8 mouse cellular contexts compared by ENCODE assay signal in genomic region chr13:64180888-64181287, GRCm38 (mm10). TPM values are rescaled to one million over a fixed set of nuclear protein-coding genes. Genes with fewer than 3 reads are reported as not detected.
DNase-seq lines count a peak whose midpoint lies in the region; ATAC-seq and TF ChIP-seq lines count a peak whose summit lies in the region.

No protein-coding gene starts in this region.

- no peak overlapping the region for H3K9ac ChIP-seq in heart, adult 2 months (ENCODE audit: low read depth, low read length)
- no peak overlapping the region for H3K9ac ChIP-seq in kidney, postnatal 0 days (ENCODE audit: low read depth, low read length)

- no peak for TF ChIP-seq EP300 in heart, adult 2 months (IDR thresholded peaks at IDR 0.05; ENCODE audit: insufficient read depth, low read depth, low read length)

- no peak overlapping the region for H3K27ac ChIP-seq in heart, adult 2 months
- H3K27ac ChIP-seq in embryonic facial prominence, embryonic 10.5 days (replicated peaks) = no peak overlapping the region
- H3K27ac ChIP-seq in kidney, postnatal 0 days = no peak overlapping the region

- no peaks in the 10 kb centered on the region for H3K79me2 ChIP-seq in heart, adult 2 months (replicated peaks; ENCODE audit: control insufficient read depth, insufficient read depth, low read length)

- no peaks in the 10 kb centered on the region for H3K9me3 ChIP-seq in embryonic facial prominence, embryonic 10.5 days
- H3K9me3 ChIP-seq in kidney, postnatal 0 days (replicated peaks; ENCODE audit: low read length) = no peaks in the 10 kb centered on the region

- H3K36me3 ChIP-seq in heart, adult 2 months (ENCODE audit: control insufficient read depth, insufficient read depth, low read length) = no peaks in the 10 kb centered on the region
- peaks cover 56% of the 10 kb centered on the region for H3K36me3 ChIP-seq in embryonic facial prominence, embryonic 10.5 days (replicated peaks)
- peaks cover 23% of the 10 kb centered on the region; the same call in 1 of the 2 replicates for H3K36me3 ChIP-seq in kidney, postnatal 0 days (ENCODE audit: insufficient read depth, low read length)

- DNase-seq in heart, adult 2 months = no peak
- no peak for DNase-seq in heart, postnatal 25 days (ENCODE audit: low spot score)
- DNase-seq in B cell, adult 2 months = peak; percentile 68 to 73
- DNase-seq in adrenal gland, adult 2 months = peak; percentile 79
- peak; percentile 44 for DNase-seq in embryonic facial prominence, embryonic 10.5 days (ENCODE audit: low spot score)
- peak; percentile 70 for DNase-seq in kidney, postnatal 0 days (ENCODE audit: low spot score)
- peak; percentile 68 for DNase-seq in lung, postnatal 25 days (ENCODE audit: low spot score)
- DNase-seq in testis, postnatal 10 days (ENCODE audit: low spot score) = peak; percentile 81

- ATAC-seq in kidney, postnatal 0 days (replicated peaks; ENCODE audit: low FRiP score, low read depth) = peak; percentile 62

- no peak for TF ChIP-seq POLR2A in heart, adult 2 months (IDR thresholded peaks at IDR 0.05; ENCODE audit: insufficient read depth, low read depth, low read length)

- no peak overlapping the region for H3K4me2 ChIP-seq in kidney, postnatal 0 days (ENCODE audit: low read length)

- intact Hi-C loops in heart, adult 2 months (cut with DNase I) = loop anchor here (1.0 to 5.0 kb wide), 2 partner anchors 125 to 256 kb away; no protein-coding TSS in a partner anchor
- intact Hi-C loops in heart, postnatal 25 days (cut with DNase I) = loop anchor here (2.0 kb wide), 1 partner anchor 126 kb away; no protein-coding TSS in a partner anchor

- H3K4me1 ChIP-seq in heart, adult 2 months (ENCODE audit: control insufficient read depth, insufficient read depth, low read length) = no peaks in the 10 kb centered on the region
- peaks cover 8% of the 10 kb centered on the region for H3K4me1 ChIP-seq in embryonic facial prominence, embryonic 10.5 days
- H3K4me1 ChIP-seq in kidney, postnatal 0 days (replicated peaks; ENCODE audit: insufficient read depth, low read length) = no peaks in the 10 kb centered on the region

- no peak overlapping the region for H3K4me3 ChIP-seq in heart, adult 2 months
- H3K4me3 ChIP-seq in embryonic facial prominence, embryonic 10.5 days = no peak overlapping the region
- H3K4me3 ChIP-seq in kidney, postnatal 0 days (replicated peaks; ENCODE audit: low read depth, low read length) = no peak overlapping the region

- H3K27me3 ChIP-seq in heart, adult 2 months (ENCODE audit: control insufficient read depth, insufficient read depth, low read length) = no peaks in the 10 kb centered on the region
- H3K27me3 ChIP-seq in embryonic facial prominence, embryonic 10.5 days (replicated peaks; ENCODE audit: low read depth, poor library complexity, severe bottlenecking) = no peaks in the 10 kb centered on the region
- no peaks in the 10 kb centered on the region for H3K27me3 ChIP-seq in kidney, postnatal 0 days (ENCODE audit: insufficient read depth, low read length)

- WGBS in heart, adult 2 months = 85% methylated on average over 3 of the region's 3 CpGs
- WGBS in embryonic facial prominence, embryonic 10.5 days = 90% methylated on average over 3 of the region's 3 CpGs
- 76% methylated on average over 3 of the region's 3 CpGs for WGBS in kidney, postnatal 0 days

- TF ChIP-seq CTCF in heart, adult 2 months (IDR thresholded peaks at IDR 0.05) = peak; percentile 90
- peak; percentile 85 for TF ChIP-seq CTCF in kidney, postnatal 0 days (IDR thresholded peaks at IDR 0.05; ENCODE audit: low read depth)

RNA-seq across cellular contexts. Expression of gene Habp4, which starts 19.3 kb away (rescaled TPM):
- total RNA-seq in heart, adult 2 months (2021) = 10 to 100 TPM; 47.7 to 48.2 TPM
- 29.3 and 37.6 TPM in 2 replicates for polyA plus RNA-seq in heart, adult 2 months (2012; rRNA removed)
- 10 to 100 TPM; 52.6 to 52.7 TPM for total RNA-seq in heart, postnatal 25 days (2021)
- 10 to 100 TPM; 25.0 to 37.5 TPM for total RNA-seq in adrenal gland, adult 2 months (2021)
- 20.9 and 21.6 TPM in 2 replicates for polyA plus RNA-seq in adrenal gland, adult 2 months (2012; rRNA removed)
- 17.4 and 19.5 TPM in 2 replicates for polyA plus RNA-seq in embryonic facial prominence, embryonic 10.5 days (2016; fragmentation: Nextera tagmentation; extraction: Ambion mirVana)
- polyA plus RNA-seq in kidney, postnatal 0 days (2015; fragmentation: Nextera tagmentation; extraction: Ambion mirVana) = 32.2 and 37.4 TPM in 2 replicates

RNA-seq across cellular contexts. Expression of gene Zfp367, which starts 27.9 kb away (rescaled TPM):
- total RNA-seq in heart, adult 2 months (2021) = 10 to 100 TPM; 20.9 to 23.0 TPM
- polyA plus RNA-seq in heart, adult 2 months (2012; rRNA removed) = 14.4 and 27.1 TPM in 2 replicates
- 10 to 100 TPM; 21.5 to 22.6 TPM for total RNA-seq in heart, postnatal 25 days (2021)
- 10 to 100 TPM; 23.5 to 24.6 TPM for total RNA-seq in adrenal gland, adult 2 months (2021)
- 4.9 and 5.2 TPM in 2 replicates for polyA plus RNA-seq in adrenal gland, adult 2 months (2012; rRNA removed)
- 13.5 and 14.0 TPM in 2 replicates for polyA plus RNA-seq in embryonic facial prominence, embryonic 10.5 days (2016; fragmentation: Nextera tagmentation; extraction: Ambion mirVana)
- 13.1 and 15.2 TPM in 2 replicates for polyA plus RNA-seq in kidney, postnatal 0 days (2015; fragmentation: Nextera tagmentation; extraction: Ambion mirVana)

RNA-seq across cellular contexts. Expression of gene Slc35d2, which starts 51.7 kb away (rescaled TPM):
- 1 to 10 TPM; 1.3 to 1.6 TPM for total RNA-seq in heart, adult 2 months (2021)
- 1.7 and 3.1 TPM in 2 replicates for polyA plus RNA-seq in heart, adult 2 months (2012; rRNA removed)
- total RNA-seq in heart, postnatal 25 days (2021) = 1 to 10 TPM; 1.5 to 1.6 TPM
- total RNA-seq in adrenal gland, adult 2 months (2021) = 10 to 100 TPM in 1 of 2 experiments, 1 to 10 TPM in 1; 4.8 to 10.1 TPM
- polyA plus RNA-seq in adrenal gland, adult 2 months (2012; rRNA removed) = 8.4 and 11.5 TPM in 2 replicates
- 2.5 and 3.2 TPM in 2 replicates for polyA plus RNA-seq in embryonic facial prominence, embryonic 10.5 days (2016; fragmentation: Nextera tagmentation; extraction: Ambion mirVana)
- 8.5 and 9.8 TPM in 2 replicates for polyA plus RNA-seq in kidney, postnatal 0 days (2015; fragmentation: Nextera tagmentation; extraction: Ambion mirVana)

Comparison
In these comparisons a context has a peak if more than half of its experiments do, and no peak if none do; other contexts are left out.
1. DNase-seq: peak in B cell, adult 2 months (2 of 2), adrenal gland, adult 2 months (single experiment), embryonic facial prominence, embryonic 10.5 days (single experiment), kidney, postnatal 0 days (single experiment), lung, postnatal 25 days (single experiment) and testis, postnatal 10 days (single experiment); none in heart, adult 2 months (0 of 2) and heart, postnatal 25 days (single experiment).